Mouse (Mus musculus): ENCODE results near the gene Hydin. TPM values are rescaled to one million over a fixed set of nuclear protein-coding genes. Genes with fewer than 3 reads are reported as not detected.
"Not testable (repeated sequence)": the region's sequence is repeated elsewhere in the genome, so short reads cannot be mapped to it uniquely, and the experiment has no call there.

Hydin gene
- total RNA-seq, 2 experiments from 2014 or later = 0.07 to 0.36 TPM

DNA sequence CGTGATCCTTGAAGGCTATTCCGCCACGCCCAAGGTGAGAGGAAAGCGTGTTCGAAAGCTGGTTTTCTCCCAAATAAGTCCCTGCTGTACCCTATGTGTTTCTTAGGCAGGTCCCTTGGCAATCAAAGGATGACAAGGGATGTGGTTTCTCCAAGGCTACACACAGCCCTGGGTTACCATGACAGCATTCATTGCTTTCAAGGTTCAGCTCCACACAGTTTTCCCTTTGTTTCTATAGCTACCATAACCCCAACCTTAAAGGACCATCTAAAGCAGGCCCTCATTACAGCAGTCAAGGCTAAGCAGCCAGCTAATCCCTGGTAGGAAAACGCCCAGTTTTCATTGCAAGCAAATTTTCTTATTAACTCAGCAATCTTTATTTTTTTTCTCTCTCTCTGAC is 183.7 kb downstream of the Hydin start:
- DNase-seq = no peak

DNA sequence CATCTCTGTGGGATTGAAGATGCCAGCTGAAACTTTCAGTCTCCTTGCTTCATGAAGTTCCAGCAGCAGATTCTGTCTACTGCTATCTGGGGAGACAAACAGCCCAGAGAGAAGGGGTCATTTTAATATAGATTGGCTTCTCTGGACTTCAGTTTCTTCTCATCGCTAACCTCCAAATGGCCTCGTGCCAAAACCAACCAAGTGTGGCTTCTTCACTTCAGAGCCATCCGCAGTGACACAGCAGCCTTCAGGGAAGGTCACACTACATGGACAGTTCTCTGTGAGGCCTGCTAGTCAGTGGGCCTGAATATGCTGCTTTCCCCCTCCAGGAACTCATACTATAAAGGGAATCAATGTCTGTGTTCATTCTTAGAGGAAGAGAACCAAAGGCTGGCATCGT is 187.7 kb downstream of the Hydin start:
- no peak for DNase-seq

DNA sequence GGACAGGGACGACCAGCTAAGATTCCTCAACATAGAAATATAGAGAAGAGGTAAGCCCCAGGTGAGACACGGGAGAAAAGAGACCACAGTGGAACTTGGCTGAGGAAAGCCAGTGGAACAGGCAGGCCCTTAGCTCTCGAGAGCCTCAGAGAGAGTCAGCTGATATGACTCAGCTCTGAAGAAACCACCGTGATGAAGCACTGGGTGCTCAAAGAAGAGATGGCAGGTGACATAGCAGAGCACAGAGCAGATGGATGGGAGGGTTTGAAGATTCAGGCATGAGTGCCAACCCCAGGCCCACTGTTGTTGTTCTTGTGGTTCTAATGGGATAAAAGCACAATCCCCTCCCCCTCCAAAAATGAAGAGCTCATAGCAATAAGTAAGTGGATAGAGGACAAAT is 190.6 kb downstream of the Hydin start:
- DNase-seq = no peak

DNA sequence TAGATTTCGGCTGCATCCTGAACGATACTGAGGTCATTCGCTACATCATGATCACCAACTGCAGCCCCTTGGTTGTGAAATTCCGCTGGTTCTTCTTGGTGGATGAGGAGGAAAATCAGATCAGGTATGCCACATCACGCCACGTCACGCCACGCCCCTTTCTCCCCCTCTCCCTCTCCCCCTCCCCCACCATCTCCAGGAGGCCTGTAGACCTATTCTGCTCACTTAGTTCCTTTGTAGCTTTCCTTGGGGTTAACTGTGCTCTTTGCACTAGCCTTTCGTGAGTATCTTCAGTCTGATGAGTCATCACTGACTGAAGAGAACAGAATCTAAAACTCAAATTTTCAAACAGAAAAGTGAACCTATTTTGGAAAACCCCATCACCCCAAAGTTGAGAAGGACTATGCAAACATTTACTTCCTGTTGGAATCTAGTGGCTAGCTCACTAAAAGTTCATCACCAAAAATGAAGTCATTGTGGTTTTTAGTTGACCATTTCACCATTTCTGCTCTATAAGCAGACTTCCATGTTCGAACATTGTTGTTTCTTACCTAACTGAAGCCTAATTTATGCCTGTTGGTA is 195.9 kb downstream of the Hydin start:
- DNase-seq = no peak

DNA sequence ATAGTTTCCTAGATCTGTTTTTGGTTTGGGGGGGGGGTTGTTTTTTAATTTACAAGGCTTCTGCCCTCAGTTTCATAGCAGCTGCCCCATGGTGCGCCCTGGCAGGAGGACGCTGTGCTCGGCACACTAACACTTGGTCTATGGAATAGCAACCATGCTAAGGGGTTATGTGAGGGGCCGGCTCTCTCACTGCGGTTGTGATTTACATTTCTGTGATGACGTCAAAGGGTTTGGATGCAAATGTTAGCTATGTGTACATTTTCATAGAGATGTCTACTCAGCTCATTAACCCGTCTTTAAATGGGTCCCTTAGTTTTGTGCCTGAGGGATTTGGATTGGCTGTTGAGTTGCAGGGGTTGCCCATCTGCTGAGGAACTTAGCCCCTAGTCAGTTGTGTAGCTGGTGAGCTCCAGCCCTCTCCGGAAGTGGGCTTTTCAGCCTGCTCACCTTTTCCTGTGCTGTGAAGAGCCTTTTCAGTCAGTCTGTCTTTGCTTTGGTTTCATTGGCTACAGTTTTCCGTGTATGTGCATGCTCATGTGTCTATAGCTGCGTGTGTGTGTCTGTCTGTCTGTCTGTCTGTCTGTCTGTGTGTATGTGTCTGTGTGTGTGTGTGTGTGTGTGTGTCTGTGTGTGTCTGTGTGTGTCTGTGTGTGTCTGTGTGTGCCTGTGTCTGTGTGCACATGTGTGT is 197.1 kb downstream of the Hydin start:
- no peak for DNase-seq

DNA sequence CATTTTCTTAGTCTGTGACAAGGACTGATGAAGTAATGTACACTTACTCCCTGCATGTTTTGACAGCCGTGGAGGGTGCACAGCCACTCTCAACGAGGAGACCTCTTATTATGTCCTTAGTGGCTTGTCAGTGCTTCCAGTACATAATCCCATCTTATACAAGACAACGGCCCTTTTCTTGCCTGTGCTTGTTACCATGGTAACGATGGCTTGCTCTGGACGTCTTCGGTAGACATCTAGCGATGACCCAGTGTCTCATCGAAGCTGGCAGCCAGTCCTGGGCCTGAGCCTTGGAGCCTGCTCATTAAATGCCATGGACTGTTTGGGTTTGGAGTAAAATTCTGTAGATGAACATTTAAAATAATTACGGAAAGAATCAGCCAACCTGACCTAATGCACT is 198.8 kb downstream of the Hydin start:
- no peak for DNase-seq

DNA sequence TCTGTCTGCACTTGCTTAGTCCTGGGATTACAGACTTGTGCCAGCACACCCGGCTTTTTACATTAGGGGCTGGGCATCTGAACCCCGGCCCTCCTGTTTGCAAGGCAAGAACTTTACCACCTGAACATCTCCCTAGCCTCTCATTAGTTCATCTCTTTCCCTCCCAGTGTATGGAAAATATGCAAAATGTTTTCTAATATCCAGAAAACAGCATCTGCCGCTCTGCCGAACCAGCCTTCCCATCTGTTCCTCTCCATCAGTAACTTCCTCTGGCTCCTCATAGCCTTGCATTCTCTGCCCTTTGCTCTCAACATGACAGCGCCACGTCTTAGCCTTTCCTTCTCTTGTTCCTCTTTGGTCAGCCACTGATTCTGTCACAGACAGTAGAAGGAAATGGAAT is 210.5 kb downstream of the Hydin start:
- no peak for DNase-seq

DNA sequence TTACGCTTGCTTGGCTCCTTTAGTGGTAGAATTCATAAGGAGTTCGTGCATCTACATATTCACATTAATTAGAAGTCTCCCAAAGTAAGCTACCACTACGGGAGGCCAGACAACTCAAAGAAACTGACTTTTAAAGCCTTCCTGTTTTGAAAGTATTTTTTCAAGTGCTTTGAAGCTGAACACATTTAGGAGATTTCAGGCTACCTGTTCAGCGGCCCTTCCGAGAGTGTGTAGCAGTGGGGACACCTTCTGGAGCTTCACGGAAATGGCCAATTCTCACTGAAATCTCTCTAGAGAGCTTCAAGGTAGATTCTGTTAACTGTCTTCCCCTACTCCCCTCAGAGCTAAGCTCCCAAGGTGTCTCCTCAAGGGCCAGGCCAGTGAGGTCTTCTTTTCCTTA is 211.8 kb downstream of the Hydin start:
- peak in 1 of 2 experiments; percentile 8 for DNase-seq

DNA sequence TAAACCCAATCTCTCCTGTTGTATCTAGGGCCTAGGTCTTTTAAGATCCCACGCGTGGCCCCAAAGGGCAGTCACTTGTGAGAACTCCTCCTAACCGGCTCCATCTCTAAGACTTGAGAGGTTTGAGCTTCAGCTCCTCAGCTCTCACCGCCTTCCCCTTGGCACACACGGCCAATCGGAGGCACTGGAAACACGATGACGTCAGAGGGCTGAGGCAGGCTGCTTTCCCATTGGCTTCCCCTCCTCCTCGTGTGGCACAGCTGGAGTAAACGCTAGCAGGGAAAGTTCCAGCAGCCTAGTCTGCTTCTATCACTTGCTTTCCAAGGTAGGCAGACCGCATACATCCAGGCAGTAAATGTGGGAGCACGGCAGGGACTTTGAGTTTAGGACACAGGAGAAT is 212.6 kb downstream of the Hydin start:
- no peak for DNase-seq

DNA sequence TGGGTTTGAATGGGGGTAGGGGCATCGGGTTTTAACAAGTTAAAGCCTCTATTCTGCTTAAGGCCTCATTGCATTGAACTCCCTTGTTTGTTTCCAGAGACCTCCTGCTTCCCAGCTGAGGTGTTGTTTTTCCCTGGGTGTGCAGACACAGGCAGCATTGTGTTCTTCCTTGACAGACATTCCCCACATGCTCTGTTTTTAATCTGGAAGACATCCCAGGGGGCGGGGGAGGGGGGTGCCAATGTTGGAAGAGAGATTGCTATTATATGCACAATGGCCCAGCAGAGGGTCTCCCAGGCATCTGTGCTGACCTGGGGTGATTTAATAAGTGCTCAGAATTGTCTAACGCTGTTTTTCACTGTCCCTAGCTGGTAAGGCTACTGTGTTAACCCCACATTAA is 215.5 kb downstream of the Hydin start:
- no peak for DNase-seq

DNA sequence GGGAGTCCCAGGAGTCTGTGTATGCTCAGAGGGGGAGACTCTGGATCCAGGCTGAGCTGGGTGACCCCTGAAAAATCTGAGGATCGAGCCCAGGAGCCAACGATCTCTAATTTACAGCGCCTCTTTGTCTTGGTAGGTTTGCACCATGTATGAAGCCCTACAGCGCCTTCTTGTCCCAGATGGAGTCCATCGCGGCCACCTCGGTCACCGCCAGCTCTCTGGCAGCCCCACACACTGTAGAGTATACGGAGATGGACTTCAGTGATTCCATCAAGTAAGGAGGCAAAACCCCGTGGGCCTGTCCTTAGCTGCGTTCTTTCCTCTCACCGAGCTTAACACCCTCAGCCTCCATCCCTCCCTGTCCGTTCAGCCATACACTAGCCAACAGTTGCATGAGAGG is 218.5 kb downstream of the Hydin start:
- DNase-seq = no peak

DNA sequence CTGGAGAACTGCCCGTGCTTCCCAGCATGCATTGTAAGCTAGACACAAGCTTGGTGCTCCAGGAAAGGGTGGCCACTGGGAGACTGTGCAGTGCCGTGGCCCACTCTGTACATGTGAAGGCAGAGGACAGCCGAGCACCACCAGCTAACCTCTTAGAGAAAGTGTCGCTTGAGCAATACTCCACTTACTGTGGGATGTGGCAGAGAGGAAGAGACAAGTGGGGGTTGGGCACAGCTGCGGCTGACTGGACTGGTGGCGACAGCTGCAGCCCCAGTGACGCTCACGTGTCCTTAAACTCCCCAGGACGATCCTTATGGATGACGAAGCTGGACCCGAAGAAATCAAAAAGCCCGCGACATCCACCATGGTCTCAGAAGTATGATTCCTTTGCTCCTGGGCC is 219.2 kb downstream of the Hydin start:
- DNase-seq = no peak

DNA sequence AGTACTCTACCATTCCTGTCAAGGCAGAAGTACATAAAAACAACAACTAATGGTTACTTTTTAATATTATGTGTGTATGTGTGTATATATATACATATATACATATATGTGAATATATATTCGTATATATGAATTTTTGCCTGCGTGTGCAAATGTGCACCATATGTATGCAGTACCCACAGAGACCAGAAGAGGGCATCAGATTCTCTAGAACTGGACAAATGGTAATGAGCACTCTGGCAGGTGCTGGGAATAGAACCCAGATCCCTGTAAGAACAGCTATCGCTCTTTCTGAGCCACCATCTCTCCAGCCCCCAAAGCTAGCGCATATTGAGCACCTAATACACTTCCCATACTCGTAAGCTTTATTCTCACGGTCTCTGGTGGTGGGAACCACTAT is 220.9 kb downstream of the Hydin start:
- DNase-seq = no peak

DNA sequence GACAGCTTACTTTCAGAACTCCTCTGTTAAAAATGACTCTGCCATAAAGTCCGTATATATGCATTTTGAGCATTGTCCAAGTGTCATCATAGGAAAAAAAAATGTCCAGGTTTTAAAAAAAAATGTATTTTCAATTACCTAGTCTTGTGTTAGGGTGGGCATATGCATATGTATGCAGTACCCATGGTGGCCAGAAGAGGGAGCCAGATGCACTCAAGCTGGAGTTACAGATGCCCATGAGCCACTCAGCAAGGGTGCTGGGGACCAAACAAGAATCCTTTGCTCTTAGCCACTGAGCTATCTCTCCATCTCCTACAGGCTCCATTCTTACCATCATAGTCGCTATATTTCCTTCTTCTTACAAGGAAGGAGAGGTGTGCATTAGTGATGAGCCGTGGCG is 222.6 kb downstream of the Hydin start:
- DNase-seq = no peak

DNA sequence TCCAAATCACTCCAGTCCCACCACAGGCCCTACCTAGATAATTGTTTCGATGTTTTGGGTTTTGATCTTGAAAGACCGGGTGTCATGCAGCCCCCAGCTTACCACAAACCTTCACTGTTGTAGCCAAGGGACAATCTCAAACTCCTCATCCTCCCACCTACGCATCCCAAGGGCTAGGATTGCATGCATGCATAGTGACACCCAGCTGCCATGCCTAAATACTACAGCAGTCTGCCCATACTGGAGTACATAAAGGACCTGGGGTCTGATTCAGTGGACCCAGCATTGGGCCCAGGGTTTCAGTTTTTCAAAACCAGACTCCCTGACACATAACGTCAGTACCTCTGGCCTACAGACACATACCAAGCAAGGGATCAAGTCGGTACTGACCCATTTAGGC is 224.3 kb downstream of the Hydin start:
- DNase-seq = no peak

DNA sequence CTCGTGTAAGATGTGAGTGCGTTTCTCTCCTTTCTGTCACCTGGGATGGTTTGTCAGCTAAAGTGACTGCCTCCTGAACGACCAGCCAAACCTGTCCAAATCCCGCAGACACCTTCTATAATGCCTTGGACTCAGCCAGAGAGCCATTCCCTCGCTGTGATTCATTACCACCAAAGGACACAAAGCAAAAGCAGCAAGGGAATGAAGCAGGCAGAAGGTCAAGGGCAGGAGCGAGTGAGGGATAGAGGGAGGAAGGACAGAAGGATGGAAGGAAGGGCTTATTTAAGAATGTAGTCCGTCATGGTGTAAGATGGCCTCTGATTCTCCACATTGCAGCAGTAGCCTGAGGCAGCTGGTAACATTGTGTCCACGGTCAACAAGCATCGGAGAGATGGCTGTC is 229.5 kb downstream of the Hydin start:
- no peak for DNase-seq

DNA sequence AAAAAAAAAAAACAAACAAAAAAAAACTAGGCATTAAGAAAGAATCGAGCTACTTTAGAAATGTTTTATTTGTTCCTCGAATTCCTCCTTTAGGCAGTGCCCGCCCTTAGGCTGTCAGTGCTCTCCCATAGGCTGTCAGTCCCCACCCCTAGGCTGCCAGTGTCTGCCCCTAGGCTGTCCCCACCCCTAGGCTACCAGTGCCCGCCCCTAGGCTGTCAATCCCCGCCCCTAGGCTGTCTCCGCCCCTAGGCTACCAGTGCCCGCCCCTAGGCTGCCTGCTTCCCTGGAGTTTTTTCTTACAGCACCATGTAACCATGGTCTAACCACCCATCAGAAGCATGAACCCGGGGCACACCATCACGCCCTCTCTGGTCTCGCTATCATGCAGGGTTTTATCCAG is 233.5 kb downstream of the Hydin start:
- DNase-seq = no peak

DNA sequence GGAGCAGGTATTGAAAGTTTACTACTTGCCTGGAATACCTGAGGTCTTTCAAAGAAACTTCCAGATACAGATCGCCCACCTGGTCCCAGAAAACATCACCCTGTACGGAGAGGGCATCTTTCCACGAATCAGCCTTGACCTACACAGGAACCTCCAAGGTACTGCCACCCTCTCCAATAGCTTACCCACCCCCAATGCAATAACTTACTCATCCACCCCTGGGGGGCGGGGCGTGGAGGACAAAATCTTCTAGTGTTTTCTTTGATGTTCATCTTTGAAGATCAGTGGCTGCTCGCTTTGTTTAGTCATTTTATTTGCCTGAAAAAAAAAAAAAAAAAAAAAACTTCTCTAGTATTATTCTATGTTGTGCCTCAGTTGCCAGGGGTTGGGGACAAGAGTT is 233.9 kb downstream of the Hydin start:
- no peak for DNase-seq

DNA sequence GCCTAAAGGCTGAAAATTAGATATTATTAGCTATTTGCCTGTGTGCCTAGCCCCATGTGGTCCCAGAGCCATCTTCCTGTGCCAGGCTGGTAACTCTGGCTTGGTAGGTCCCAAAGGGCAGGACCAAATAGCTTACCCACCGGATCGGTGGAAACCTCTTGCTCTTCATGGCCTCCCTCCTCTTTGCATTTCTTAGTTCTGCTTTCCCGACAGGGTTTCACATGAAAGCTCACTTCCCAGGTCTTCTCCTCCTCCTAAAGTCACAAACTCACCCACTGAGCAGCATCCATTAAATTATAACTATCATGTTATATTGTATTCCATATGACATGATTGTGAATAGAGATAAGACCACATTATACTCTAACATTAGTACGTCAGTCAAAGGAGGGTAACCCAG is 234.6 kb downstream of the Hydin start:
- DNase-seq = no peak

DNA sequence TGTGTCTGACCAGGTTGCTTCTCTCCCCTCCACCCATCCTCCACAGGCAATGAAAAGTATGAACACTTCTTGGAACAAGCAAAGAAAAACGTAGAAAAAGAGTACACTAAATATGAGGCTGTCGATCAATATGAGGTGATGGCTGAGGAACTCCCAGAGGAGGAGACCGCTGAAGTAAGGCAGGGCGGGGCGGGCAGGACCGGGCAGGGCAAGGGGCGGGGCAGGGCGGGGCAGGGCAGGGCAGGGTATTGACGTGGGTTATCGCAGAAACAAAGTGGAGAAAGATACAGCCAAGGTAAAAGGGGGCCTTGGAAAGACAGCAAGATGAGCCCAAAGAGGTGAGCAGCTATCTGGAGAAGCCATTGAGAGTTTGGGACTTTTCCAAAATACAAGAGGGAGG is 236.1 kb downstream of the Hydin start:
- DNase-seq = no peak

DNA sequence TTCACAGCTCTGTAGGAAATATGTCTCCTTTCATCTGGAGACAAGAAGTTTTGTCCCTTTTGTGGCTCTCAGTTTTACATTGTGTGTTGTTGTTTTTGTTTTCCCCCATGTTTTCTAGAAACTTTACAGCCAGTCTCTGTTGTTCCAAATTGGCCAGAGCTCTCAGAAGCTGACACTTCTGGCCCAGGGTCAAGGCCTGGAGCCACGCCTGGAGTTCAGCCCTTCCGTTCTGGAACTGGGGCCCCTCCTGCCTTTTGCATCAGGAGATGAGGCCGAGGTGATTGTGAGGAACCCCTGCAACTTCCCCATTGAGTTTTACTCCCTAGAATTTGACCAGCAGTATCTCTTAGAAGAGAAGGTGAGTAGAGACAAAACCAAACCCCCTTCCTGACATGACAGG is 242.0 kb downstream of the Hydin start:
- peak; percentile 62 to 71 for DNase-seq

DNA sequence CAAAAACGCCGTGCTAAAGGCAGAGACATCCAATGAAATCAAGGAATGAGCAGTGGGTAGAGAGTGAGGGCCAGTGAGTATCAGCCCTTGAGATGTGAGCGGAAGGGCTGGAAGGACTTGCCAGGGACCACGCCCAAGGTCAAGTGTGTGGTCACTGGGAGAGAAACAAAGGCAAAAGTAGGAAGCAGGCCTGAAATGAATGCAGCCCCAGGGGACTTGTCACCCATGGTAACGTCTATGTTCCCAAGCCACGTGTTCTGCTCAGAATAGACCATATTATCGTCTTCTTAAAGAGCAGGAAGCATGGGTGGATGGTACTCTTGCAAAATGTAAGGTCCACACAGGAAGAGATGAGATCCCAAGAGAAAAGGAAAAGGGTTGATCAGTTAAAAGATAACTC is 253.0 kb downstream of the Hydin start:
- peak in 1 of 2 experiments; percentile 7 for DNase-seq

DNA sequence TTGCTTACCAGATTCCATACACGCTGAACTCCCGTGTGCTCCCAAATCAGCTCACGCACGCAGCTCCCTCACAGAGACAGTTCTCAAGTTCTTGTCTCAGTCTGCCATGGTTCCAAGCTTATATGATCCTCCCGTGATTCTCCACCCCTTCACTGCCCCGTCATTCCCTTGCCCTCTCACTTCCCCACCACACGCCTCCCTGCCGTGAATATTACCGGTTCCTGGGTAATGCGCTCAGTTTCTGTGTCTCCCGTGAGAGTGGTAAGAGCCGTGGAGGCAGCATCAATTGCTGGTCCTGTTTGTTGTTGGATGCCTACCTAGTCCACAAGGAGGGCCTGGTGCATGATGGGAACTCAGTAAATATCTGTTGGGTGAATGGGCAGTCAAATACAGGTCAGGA is 255.1 kb downstream of the Hydin start:
- DNase-seq = no peak

DNA sequence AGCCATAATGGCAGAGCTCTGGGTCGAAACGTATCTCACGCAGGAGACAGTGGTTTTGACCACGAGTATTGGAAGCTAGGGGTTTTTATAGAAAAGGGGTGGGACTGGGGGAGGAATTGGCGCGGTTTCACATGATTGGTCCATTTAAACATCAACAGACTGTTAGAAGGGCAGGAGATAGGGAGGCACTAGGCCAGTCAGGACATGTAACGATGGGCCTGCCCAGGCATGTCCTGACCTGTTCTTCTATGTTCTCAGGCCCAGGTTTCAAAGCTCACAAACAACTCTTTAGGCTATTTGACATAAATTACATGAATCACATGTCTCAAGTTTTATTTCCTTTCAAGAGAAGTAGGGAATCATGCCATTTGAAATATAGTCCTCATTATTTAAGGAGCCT is 255.7 kb downstream of the Hydin start:
- not testable (repeated sequence) for DNase-seq

DNA sequence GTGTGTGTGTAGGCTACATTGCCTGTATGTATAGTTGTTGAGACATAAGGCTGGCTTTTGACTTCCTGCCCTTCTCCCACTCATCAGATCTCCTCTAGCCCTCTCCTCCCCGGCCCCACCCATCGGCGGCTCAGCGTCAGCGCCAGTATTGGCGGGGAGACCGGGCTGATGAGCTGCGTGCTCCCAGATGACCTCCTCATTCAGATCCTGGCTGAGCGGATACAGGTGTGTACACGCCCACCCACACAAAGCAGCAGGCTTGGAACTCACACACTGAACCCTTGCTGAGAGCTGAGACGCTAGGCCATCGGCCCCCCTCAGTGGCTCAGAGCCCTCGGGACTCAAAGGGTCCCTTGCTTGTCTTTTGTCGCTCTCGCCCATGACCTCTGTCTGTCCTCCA is 256.2 kb downstream of the Hydin start:
- DNase-seq = no peak

Measured in heart, adult 18-20 months (tissue).